Mouse (Mus musculus): ENCODE results near the gene Il1r1.

DNA sequence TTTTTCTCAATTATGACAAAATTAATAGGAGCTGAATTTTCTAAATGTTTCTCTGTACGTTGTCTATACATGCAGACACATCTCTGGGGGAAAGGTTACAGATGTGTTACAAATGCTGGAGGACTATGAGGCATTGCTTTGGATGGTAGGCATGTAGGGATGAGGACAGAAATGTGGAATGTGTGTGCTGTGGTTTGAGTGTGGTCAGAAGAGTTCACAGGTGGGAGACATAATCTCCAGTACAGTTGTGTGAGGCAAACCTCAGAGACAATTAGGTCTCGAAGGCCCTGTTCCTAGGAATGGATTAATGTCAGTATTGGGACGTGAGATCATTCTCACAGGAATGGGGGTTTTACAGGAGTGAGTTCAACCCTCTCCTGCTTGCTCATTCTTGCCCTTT is 47.3 kb downstream of the Il1r1 start:
- no peak for TF ChIP-seq CTCF (IDR thresholded peaks at IDR 0.05; ENCODE audit: borderline replicate concordance, extremely low read depth, insufficient read depth, insufficient read length)
- no peak for TF ChIP-seq POLR2A (IDR thresholded peaks at IDR 0.05; ENCODE audit: borderline replicate concordance, extremely low read depth, insufficient read depth, insufficient read length, poor library complexity, severe bottlenecking)

All from brain, embryonic 14.5 days (tissue).